Mouse (Mus musculus) forebrain, embryonic 12.5 days (tissue): ENCODE results near the gene Gckr. TPM values are rescaled to one million over a fixed set of nuclear protein-coding genes. Genes with fewer than 3 reads are reported as not detected.

Experiments
- ATAC-seq: fragments of 200-750 bp; cut with Nextera tagmentation; 2 replicates; pipeline ENCODE4 v1.8.0; 2017; ENCODE audit warnings: moderate TSS enrichment; ENCODE audit not compliant: low FRiP score
- H3K27ac ChIP-seq: fragments of 300-500 bp; sonication (generic); 2 replicates; pipeline ENCODE4 v1.5.1; 2016; ENCODE audit warnings: mild to moderate bottlenecking
- H3K27me3 ChIP-seq: fragments of 300-500 bp; sonication (generic); 2 replicates; pipeline ENCODE4 v1.6.1; 2016; ENCODE audit warnings: mild to moderate bottlenecking
- H3K36me3 ChIP-seq: fragments of 300-500 bp; sonication (generic); replicated peaks from 2 replicates; pipeline ENCODE4 v1.6.1; 2016; ENCODE audit warnings: mild to moderate bottlenecking
- H3K4me1 ChIP-seq: fragments of 300-500 bp; sonication (generic); 2 replicates; pipeline ENCODE4 v1.6.1; 2016
- H3K4me2 ChIP-seq: fragments of 300-500 bp; sonication (generic); 2 replicates; pipeline ENCODE4 v1.6.1; 2016; ENCODE audit warnings: mild to moderate bottlenecking, moderate library complexity
- H3K4me3 ChIP-seq: fragments of 300-500 bp; sonication (generic); replicated peaks from 2 replicates; pipeline ENCODE4 v1.5.1; 2016; ENCODE audit warnings: mild to moderate bottlenecking
- H3K9ac ChIP-seq: fragments of 300-500 bp; sonication (generic); 2 replicates; pipeline ENCODE4 v1.6.1; 2016; ENCODE audit warnings: mild to moderate bottlenecking
- H3K9me3 ChIP-seq: fragments of 300-500 bp; sonication (generic); 2 replicates; pipeline ENCODE4 v1.6.1; 2016
- WGBS: fragments of 180-500 bp; shearing (Covaris S2); methylation state at CpG from one replicate; pipeline ENCODE4 v1.1.7; 2016; 5-methylcytosine and 5-hydroxymethylcytosine counted together
- polyA plus RNA-seq: library from polyadenylated mRNA; unstranded; fragments of >200 nt; fragmentation: Nextera tagmentation; extraction: Ambion mirVana; gene quantifications from 2 replicates; pipeline ENCODE4 v1.2.1, GENCODE M21; 2016

Gckr gene
- polyA plus RNA-seq, result 0.24 TPM in 1 of 2 replicates, not detected in the other

DNA sequence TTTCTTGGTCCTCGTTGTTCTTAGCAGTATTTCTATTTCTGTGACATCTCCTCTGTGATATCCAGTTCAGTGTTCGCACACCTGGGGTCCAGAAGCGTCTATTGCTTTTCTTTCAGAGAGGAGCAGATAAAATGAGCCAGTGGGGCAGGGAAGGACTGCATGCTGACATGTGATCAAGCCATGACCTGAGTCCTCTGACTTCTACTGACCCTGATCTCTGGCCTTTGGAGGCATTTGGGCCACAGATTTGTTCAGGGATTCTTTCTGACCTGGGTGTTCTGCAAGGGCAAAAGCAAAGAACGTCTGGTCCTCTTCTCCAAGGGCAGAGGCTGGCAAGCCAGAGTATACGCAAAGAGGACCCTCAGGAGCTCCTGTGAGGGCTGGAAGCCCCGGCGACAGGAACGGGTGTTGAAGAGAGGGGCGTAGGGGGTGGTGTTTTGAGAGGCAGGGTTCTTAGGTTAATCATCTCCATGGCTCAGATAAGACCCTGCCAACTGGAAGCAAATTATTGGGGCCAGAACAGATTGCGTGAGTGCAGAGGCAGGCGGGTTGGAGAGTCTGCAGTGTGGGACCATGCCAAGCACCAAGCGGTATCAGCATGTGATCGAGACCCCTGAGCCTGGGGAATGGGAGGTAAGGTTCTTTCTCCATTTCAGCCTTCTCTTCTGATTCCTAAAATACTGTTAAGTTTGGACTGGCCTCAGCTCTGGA lies at the start of gene Gckr:
Gene Gckr (plus strand): TSS at position 397 of the 711 bp plus-strand sequence.
- H3K4me3 ChIP-seq, result no peak within 1 kb of the TSS
- peak within 1 kb of the TSS; percentile 99 for H3K9ac ChIP-seq
- 84% methylated on average over 13 of the region's 13 CpGs for WGBS
- ATAC-seq, result no peak
- no peaks in the 10 kb centered on the region; the same call in 1 of the 2 replicates for H3K27me3 ChIP-seq
- H3K36me3 ChIP-seq, result peaks cover 11% of the 10 kb centered on the region
- H3K9me3 ChIP-seq, result no peaks in the 10 kb centered on the region
- peaks cover 19% of the 10 kb centered on the region for H3K4me1 ChIP-seq
- H3K27ac ChIP-seq, result no peak within 1 kb of the TSS
- H3K4me2 ChIP-seq, result peak within 1 kb of the TSS; percentile 97

DNA sequence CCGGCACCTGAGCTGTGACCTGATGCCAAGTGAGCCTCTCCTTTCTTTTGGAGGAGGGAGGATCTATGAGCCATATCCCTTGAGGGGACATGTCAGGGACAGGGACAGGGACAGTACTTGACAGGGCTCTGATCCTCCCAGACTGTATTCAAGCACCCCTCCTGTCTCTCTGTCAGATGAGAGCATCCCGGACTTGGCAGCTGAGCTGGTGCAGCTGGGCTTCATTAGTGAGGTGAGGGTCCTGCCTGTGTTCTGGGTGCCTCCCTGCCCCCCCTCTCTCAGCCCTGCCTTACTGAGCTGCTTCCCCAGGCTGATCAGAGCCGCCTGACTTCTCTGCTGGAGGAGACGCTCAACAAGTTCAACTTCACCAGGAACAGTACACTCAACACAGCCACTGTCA lies 46.5 kb upstream of the Gckr start:
- H3K9me3 ChIP-seq, result no peaks in the 10 kb centered on the region
- H3K4me1 ChIP-seq, result peaks cover 11% of the 10 kb centered on the region
- no peak overlapping the region for H3K4me3 ChIP-seq
- 0 out of 2 replicates have a peak overlapping the region, but pooled peaks have one; percentile 42 for H3K9ac ChIP-seq
- H3K4me2 ChIP-seq, result no peak overlapping the region
- peaks cover 11% of the 10 kb centered on the region for H3K27me3 ChIP-seq
- H3K27ac ChIP-seq, result 0 out of 2 replicates have a peak overlapping the region, but pooled peaks have one; percentile 8
- no peak for ATAC-seq
- 70% methylated on average over 4 of the region's 4 CpGs for WGBS
- peaks cover 96% of the 10 kb centered on the region for H3K36me3 ChIP-seq

DNA sequence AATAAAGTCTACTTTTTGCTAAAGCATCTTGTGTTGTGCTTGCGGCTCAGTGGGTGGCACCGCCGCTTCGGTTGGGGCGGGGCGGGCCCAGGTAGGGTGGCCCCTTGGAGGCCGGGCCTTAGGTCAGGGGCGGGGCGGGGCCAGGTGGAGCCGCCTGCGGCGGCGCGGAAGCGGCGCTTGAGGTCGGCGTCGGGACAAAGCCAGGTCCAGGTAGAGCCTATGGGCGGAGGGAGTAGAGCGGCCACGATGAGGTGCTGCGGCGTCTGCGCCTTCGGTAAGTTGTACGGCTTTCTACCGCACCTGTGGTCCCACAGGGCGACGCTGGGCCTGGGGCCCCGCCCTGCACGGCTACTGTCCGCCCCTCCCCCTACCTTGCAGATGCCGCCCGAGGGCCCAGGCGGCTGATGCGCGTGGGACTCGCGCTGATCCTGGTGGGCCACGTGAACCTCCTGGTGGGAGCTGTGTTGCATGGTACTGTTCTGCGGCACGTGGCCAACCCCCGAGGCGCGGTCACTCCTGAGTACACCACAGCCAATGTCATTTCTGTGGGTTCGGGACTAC lies 45.6 kb upstream of the Gckr start, which contains the start of gene Krtcap3:
Gene Krtcap3 (plus strand): TSS at position 151 of the 561 bp plus-strand sequence.
- H3K9me3 ChIP-seq, result no peaks in the 10 kb centered on the region
- WGBS, result 5% methylated on average over 47 of the region's 47 CpGs
- H3K4me2 ChIP-seq, result peak within 1 kb of the TSS; percentile 48
- 0 out of 2 replicates have a peak within 1 kb of the TSS, but pooled peaks have one; percentile 8 for H3K27ac ChIP-seq
- peak; percentile 59 for ATAC-seq
- peaks cover 11% of the 10 kb centered on the region for H3K4me1 ChIP-seq
- peak within 1 kb of the TSS; percentile 42 for H3K9ac ChIP-seq
- peaks cover 91% of the 10 kb centered on the region for H3K36me3 ChIP-seq
- peaks cover 11% of the 10 kb centered on the region for H3K27me3 ChIP-seq
- H3K4me3 ChIP-seq, result peak within 1 kb of the TSS; percentile 27

DNA sequence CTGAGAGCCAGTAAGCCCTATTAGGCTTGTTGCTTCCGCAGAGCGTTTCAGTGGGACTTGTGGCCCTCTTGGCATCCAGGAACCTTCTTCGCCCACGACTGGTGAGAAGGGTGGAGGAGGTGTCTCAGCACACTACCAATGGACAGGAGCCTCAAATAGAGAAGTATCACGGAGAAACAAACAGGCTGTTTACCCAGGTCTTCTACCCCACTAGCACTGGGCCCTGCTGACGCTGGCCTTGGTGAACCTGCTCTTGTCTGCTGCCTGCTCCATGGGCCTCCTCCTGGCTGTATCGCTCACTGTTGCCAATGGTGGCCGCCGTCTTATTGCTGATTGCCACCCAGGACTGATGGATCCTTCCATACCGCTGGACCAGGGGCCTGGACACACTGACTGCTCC lies 45.1 kb upstream of the Gckr start:
- ATAC-seq, result no peak
- peak overlapping the region; percentile 42; the same call in 1 of the 2 replicates for H3K9ac ChIP-seq
- H3K4me3 ChIP-seq, result peak overlapping the region; percentile 27; the same call in 1 of the 2 replicates
- 44% methylated on average over 10 of the region's 10 CpGs for WGBS
- H3K36me3 ChIP-seq, result peaks cover 86% of the 10 kb centered on the region
- peaks cover 11% of the 10 kb centered on the region for H3K4me1 ChIP-seq
- peaks cover 11% of the 10 kb centered on the region for H3K27me3 ChIP-seq
- no peak overlapping the region for H3K27ac ChIP-seq
- H3K9me3 ChIP-seq, result no peaks in the 10 kb centered on the region
- peak overlapping the region; percentile 48 for H3K4me2 ChIP-seq

GRCm38 (mm10) chr5:31252795-31253545 lies 44.3 kb upstream of the Gckr start:
- Histone ChIP-seq H3K36me3 (peaks cover 80% of the 10 kb centered on the region), H3K4me3 (no peak overlapping the region), H3K27ac (no peak overlapping the region), H3K9me3 (no peaks in the 10 kb centered on the region), H3K27me3 (peaks cover 11% of the 10 kb centered on the region), H3K9ac (no peak overlapping the region), H3K4me1 (peaks cover 11% of the 10 kb centered on the region), H3K4me2 (no peak overlapping the region)
- 79% methylated on average over 16 of the region's 16 CpGs for WGBS
- ATAC-seq, result no peak

DNA sequence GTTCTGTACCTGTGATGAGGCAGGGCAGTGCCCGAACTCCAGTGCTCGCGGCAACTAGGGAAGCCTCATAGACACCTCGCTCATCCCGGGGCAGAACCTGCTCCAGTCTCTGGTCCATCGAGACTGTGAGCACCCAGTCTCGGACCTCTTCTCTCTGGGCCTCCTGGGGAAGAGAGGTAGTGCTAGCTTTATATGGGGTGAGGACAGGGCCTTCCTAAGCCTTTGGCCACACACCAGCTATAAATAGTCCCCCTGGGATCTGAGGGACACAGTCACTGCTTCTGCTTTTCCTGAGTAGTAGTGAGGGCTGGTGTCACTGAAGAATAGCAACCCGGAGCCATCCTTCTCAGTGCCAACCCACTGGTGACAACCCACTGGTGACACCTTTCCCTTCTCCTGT lies 43.4 kb upstream of the Gckr start:
- peaks cover 75% of the 10 kb centered on the region for H3K36me3 ChIP-seq
- WGBS, result 97% methylated on average over 8 of the region's 8 CpGs
- H3K9me3 ChIP-seq, result no peaks in the 10 kb centered on the region
- no peak overlapping the region for H3K4me2 ChIP-seq
- H3K9ac ChIP-seq, result no peak overlapping the region
- H3K27ac ChIP-seq, result no peak overlapping the region
- H3K4me1 ChIP-seq, result peaks cover 11% of the 10 kb centered on the region
- peaks cover 11% of the 10 kb centered on the region for H3K27me3 ChIP-seq
- ATAC-seq, result no peak
- H3K4me3 ChIP-seq, result no peak overlapping the region

DNA sequence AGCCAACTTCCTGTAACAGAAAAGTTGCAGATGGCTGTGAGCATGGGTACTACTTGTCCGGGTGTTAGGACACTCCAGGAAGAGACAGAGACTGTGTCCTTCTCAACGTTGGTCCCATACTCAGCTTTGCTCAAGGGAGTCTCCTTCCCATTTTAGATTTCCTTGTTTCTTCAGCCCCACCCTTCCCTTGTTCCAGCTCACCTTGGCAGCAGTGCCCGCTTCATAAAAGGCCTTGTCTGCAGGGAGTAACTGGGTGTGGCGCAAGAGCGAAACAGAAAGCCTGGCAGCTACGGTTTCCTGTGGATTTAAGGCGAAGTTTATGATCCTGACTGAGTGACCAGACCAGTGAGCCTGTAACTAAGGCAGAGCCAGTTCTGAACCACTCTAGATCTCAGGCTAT lies 42.8 kb upstream of the Gckr start:
- H3K4me1 ChIP-seq, result peaks cover 11% of the 10 kb centered on the region
- H3K9ac ChIP-seq, result no peak overlapping the region
- no peaks in the 10 kb centered on the region for H3K9me3 ChIP-seq
- H3K4me2 ChIP-seq, result no peak overlapping the region
- H3K36me3 ChIP-seq, result peaks cover 69% of the 10 kb centered on the region
- peaks cover 11% of the 10 kb centered on the region for H3K27me3 ChIP-seq
- 91% methylated on average over 7 of the region's 7 CpGs for WGBS
- ATAC-seq, result no peak
- H3K4me3 ChIP-seq, result no peak overlapping the region
- no peak overlapping the region for H3K27ac ChIP-seq

GRCm38 (mm10) chr5:31254901-31255300 lies 42.3 kb upstream of the Gckr start:
- H3K4me2 ChIP-seq, result no peak overlapping the region
- H3K36me3 ChIP-seq, result peaks cover 68% of the 10 kb centered on the region
- H3K4me3 ChIP-seq, result no peak overlapping the region
- no peak overlapping the region for H3K27ac ChIP-seq
- H3K4me1 ChIP-seq, result peaks cover 11% of the 10 kb centered on the region
- 88% methylated on average over 8 of the region's 8 CpGs for WGBS
- H3K27me3 ChIP-seq, result peaks cover 11% of the 10 kb centered on the region
- H3K9ac ChIP-seq, result no peak overlapping the region
- no peaks in the 10 kb centered on the region for H3K9me3 ChIP-seq
- no peak for ATAC-seq

DNA sequence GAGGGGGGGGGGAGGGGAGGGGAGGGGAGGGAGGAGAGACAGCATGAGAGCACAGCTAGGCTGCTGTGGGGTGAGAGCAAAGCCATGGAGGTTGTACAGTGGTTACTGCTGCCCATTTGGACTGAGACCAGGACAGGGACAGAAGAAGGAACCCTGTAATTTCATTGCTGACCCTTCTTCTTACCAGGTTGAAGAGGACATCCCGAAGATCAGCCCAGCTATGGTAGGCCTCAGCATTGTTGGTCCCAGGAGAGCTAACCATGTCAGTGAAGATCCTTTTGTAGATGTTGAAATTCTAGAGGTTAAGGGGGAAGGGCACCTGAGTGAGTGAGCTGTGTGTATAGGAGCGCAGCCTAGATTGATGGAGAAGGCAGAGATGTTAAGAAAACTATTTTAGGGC lies 41.9 kb upstream of the Gckr start:
- ATAC-seq, result no peak
- Histone ChIP-seq H3K9ac (no peak overlapping the region), H3K27me3 (peaks cover 11% of the 10 kb centered on the region), H3K4me3 (no peak overlapping the region), H3K4me1 (peaks cover 11% of the 10 kb centered on the region), H3K9me3 (no peaks in the 10 kb centered on the region), H3K36me3 (peaks cover 68% of the 10 kb centered on the region), H3K4me2 (no peak overlapping the region), H3K27ac (no peak overlapping the region)
- 98% methylated on average over 2 of the region's 2 CpGs for WGBS

- Histone ChIP-seq H3K27me3 (peaks cover 10% of the 10 kb centered on the region), H3K4me1 (peaks cover 10% of the 10 kb centered on the region), H3K9me3 (no peaks in the 10 kb centered on the region), H3K4me3 (no peak overlapping the region), H3K27ac (no peak overlapping the region), H3K9ac (no peak overlapping the region), H3K4me2 (no peak overlapping the region), H3K36me3 (peaks cover 68% of the 10 kb centered on the region)
- ATAC-seq, result no peak
- 91% methylated on average over 2 of the region's 2 CpGs for WGBS
Measured at GRCm38 (mm10) chr5:31255971-31256370, 41.3 kb upstream of the Gckr start.

GRCm38 (mm10) chr5:31257616-31258015 lies 39.6 kb upstream of the Gckr start:
- Histone ChIP-seq H3K27me3 (no peaks in the 10 kb centered on the region), H3K9me3 (no peaks in the 10 kb centered on the region), H3K27ac (no peak overlapping the region), H3K4me3 (no peak overlapping the region), H3K9ac (no peak overlapping the region), H3K36me3 (peaks cover 69% of the 10 kb centered on the region), H3K4me2 (no peak overlapping the region), H3K4me1 (no peaks in the 10 kb centered on the region)
- 87% methylated on average over 11 of the region's 11 CpGs for WGBS
- no peak for ATAC-seq

DNA sequence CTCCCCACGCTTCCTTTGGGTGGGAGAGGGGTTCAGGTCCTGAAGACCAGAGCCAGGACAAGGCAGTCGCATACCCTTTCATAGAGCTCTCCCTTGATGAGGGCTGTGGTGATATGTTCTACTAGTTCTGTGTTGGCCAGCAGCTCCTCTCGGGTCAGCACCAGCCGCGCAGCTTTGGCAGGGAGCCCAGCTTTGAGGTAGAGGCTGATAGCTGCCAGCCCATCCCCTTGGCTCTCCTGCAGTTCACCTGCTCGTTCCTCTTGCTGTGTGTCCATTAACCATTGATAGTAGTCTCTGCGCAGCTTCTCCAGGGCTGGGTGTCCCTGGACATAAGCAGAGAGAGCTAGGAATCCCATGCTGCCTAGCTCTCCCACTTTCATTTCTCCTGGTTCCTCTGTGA lies 31.1 kb upstream of the Gckr start:
- 95% methylated on average over 7 of the region's 7 CpGs for WGBS
- Histone ChIP-seq H3K4me3 (no peak overlapping the region), H3K9ac (no peak overlapping the region), H3K4me1 (no peaks in the 10 kb centered on the region), H3K36me3 (peaks cover 89% of the 10 kb centered on the region), H3K9me3 (no peaks in the 10 kb centered on the region), H3K4me2 (no peak overlapping the region), H3K27me3 (no peaks in the 10 kb centered on the region), H3K27ac (no peak overlapping the region)
- no peak for ATAC-seq
